10 mouse cellular contexts compared by ENCODE assay signal in genomic region chr2:155512479-155512878, GRCm38 (mm10). TPM values are rescaled to one million over a fixed set of nuclear protein-coding genes. Genes with fewer than 3 reads are reported as not detected.
DNase-seq lines count a peak whose midpoint lies in the region; ATAC-seq and TF ChIP-seq lines count a peak whose summit lies in the region.
"Had no signal": no experiment of that assay in that cellular context is flagged by ENCODE, and none has a peak within 500 bp of the region (broad histone marks: within the 10 kb centered on the region; RNA-seq: fewer than 3 reads in every experiment).

No protein-coding gene starts in this region.

- peaks cover 15% of the 10 kb centered on the region for H3K27me3 ChIP-seq in kidney, embryonic 16.5 days (ENCODE audit: insufficient read depth, low read length)
- no peaks in the 10 kb centered on the region for H3K27me3 ChIP-seq in ES-Bruce4 (ENCODE audit: control insufficient read depth, insufficient read depth, low read length, poor library complexity, severe bottlenecking)
- H3K27me3 ChIP-seq in neural tube, embryonic 11.5 days (ENCODE audit: control insufficient read depth, insufficient read depth, low read length), result no peaks in the 10 kb centered on the region

- intact Hi-C loops in gastrocnemius, postnatal 14 days (cut with DNase I; ENCODE audit: low total_unique reads), result no loop called here

- WGBS in kidney, embryonic 16.5 days, result 70% methylated on average over 4 of the region's 4 CpGs
- WGBS in neural tube, embryonic 11.5 days, result 54% methylated on average over 4 of the region's 4 CpGs

- H3K4me3 ChIP-seq in kidney, embryonic 16.5 days (ENCODE audit: low read length), result no peak overlapping the region
- no peak overlapping the region for H3K4me3 ChIP-seq in ES-Bruce4 (ENCODE audit: low read depth, low read length)
- no peak overlapping the region for H3K4me3 ChIP-seq in neural tube, embryonic 11.5 days (ENCODE audit: low read depth, low read length)
- H3K4me3 ChIP-seq: embryonic facial prominence, embryonic 13.5 days; midbrain, embryonic 12.5 days had no signal

- no peak overlapping the region for H3K9ac ChIP-seq in kidney, embryonic 16.5 days (replicated peaks; ENCODE audit: low read length)
- H3K9ac ChIP-seq in ES-Bruce4 (ENCODE audit: low read depth, poor library complexity, severe bottlenecking), result no peak overlapping the region
- no peak overlapping the region for H3K9ac ChIP-seq in neural tube, embryonic 11.5 days (ENCODE audit: low read length)
- H3K9ac ChIP-seq: embryonic facial prominence, embryonic 13.5 days; midbrain, embryonic 12.5 days had no signal

- H3K4me1 ChIP-seq in kidney, embryonic 16.5 days (ENCODE audit: insufficient read depth, low read length), result peaks cover 15% of the 10 kb centered on the region
- no peaks in the 10 kb centered on the region for H3K4me1 ChIP-seq in ES-Bruce4 (ENCODE audit: control insufficient read depth, insufficient read depth, low read length)
- H3K4me1 ChIP-seq in neural tube, embryonic 11.5 days (ENCODE audit: control insufficient read depth, insufficient read depth, low read length), result peaks cover 12% of the 10 kb centered on the region

- TF ChIP-seq CTCF in ES-Bruce4 (IDR thresholded peaks at IDR 0.05; ENCODE audit: low read depth, low read length), result peak; percentile 73

- peak; percentile 71 for DNase-seq in kidney, adult 18-20 months
- peak; percentile 85 to 88 for DNase-seq in cerebellum, adult 18-20 months
- DNase-seq in gastrocnemius, postnatal 14 days, result peak; percentile 32
- DNase-seq in kidney, postnatal 4 days, result peak; percentile 67 to 74
- peak; percentile 40 for DNase-seq in neural tube, embryonic 11.5 days (ENCODE audit: low spot score)
- no peak for DNase-seq in frontal cortex, postnatal 25 days (ENCODE audit: low spot score in 2 of 2)

- no peaks in the 10 kb centered on the region for H3K9me3 ChIP-seq in kidney, embryonic 16.5 days (ENCODE audit: low read length)
- no peaks in the 10 kb centered on the region for H3K9me3 ChIP-seq in ES-Bruce4 (replicated peaks; ENCODE audit: control insufficient read depth, insufficient read depth, low read length, poor library complexity, severe bottlenecking)
- H3K9me3 ChIP-seq in neural tube, embryonic 11.5 days (ENCODE audit: control insufficient read depth, low read length), result no peaks in the 10 kb centered on the region
- H3K9me3 ChIP-seq: embryonic facial prominence, embryonic 13.5 days; midbrain, embryonic 12.5 days had no signal

- no peak for ATAC-seq in kidney, embryonic 16.5 days (ENCODE audit: low FRiP score, low TSS enrichment)
- no peak for ATAC-seq in neural tube, embryonic 11.5 days (ENCODE audit: insufficient read depth, low FRiP score, low TSS enrichment)

- no peak for TF ChIP-seq POLR2A in ES-Bruce4 (IDR thresholded peaks at IDR 0.05; ENCODE audit: insufficient read depth, low read length)

- no peak overlapping the region for H3K4me2 ChIP-seq in kidney, embryonic 16.5 days (replicated peaks; ENCODE audit: low read depth, low read length)
- H3K4me2 ChIP-seq in neural tube, embryonic 11.5 days (ENCODE audit: low read depth), result no peak overlapping the region
- H3K4me2 ChIP-seq: embryonic facial prominence, embryonic 13.5 days had no signal

- H3K27ac ChIP-seq in kidney, embryonic 16.5 days (ENCODE audit: low read length), result no peak overlapping the region
- no peak overlapping the region for H3K27ac ChIP-seq in ES-Bruce4 (ENCODE audit: insufficient read depth, low read length)
- H3K27ac ChIP-seq in neural tube, embryonic 11.5 days (ENCODE audit: low read depth, low read length), result no peak overlapping the region
- H3K27ac ChIP-seq: embryonic facial prominence, embryonic 13.5 days; midbrain, embryonic 12.5 days had no signal

- no peak for TF ChIP-seq EP300 in ES-Bruce4 (IDR thresholded peaks at IDR 0.05; ENCODE audit: insufficient read depth, low read depth, low read length)

- no peaks in the 10 kb centered on the region for H3K36me3 ChIP-seq in kidney, embryonic 16.5 days (ENCODE audit: insufficient read depth, low read length)
- no peaks in the 10 kb centered on the region for H3K36me3 ChIP-seq in ES-Bruce4 (ENCODE audit: control insufficient read depth, insufficient read depth, low read length, poor library complexity, severe bottlenecking)
- no peaks in the 10 kb centered on the region for H3K36me3 ChIP-seq in neural tube, embryonic 11.5 days (ENCODE audit: control insufficient read depth, insufficient read depth, low read length)
- H3K36me3 ChIP-seq: embryonic facial prominence, embryonic 13.5 days; midbrain, embryonic 12.5 days had no signal

RNA-seq across cellular contexts. Expression of gene Acss2, which starts 5.3 kb away (rescaled TPM):
- polyA plus RNA-seq in kidney, embryonic 16.5 days (2015; fragmentation: Nextera tagmentation; extraction: Ambion mirVana), result 14.7 and 16.0 TPM in 2 replicates
- polyA plus RNA-seq in ES-Bruce4 (2011; ENCODE audit: insufficient read depth, insufficient read length, low read depth, missing spikeins), result 6.3 and 10.3 TPM in 2 replicates
- 10 to 100 TPM; 26.6 to 31.3 TPM for total RNA-seq in gastrocnemius, postnatal 14 days (2021)
- 22.0 and 28.8 TPM in 2 replicates for polyA plus RNA-seq in neural tube, embryonic 11.5 days (2014; fragmentation: Nextera tagmentation; extraction: Ambion mirVana)

RNA-seq across cellular contexts. Expression of gene Ggt7, which starts 5.6 kb away (rescaled TPM):
- 3.7 and 3.9 TPM in 2 replicates for polyA plus RNA-seq in kidney, embryonic 16.5 days (2015; fragmentation: Nextera tagmentation; extraction: Ambion mirVana)
- 1.1 and 1.4 TPM in 2 replicates for polyA plus RNA-seq in ES-Bruce4 (2011; ENCODE audit: insufficient read depth, insufficient read length, low read depth, missing spikeins)
- 1 to 10 TPM in 1 of 2 experiments, under 1 TPM in 1; 0.57 to 1.2 TPM for total RNA-seq in gastrocnemius, postnatal 14 days (2021)
- polyA plus RNA-seq in neural tube, embryonic 11.5 days (2014; fragmentation: Nextera tagmentation; extraction: Ambion mirVana), result 14.4 and 17.1 TPM in 2 replicates

RNA-seq across cellular contexts. Expression of gene Ncoa6, which starts 38.8 kb away (rescaled TPM):
- 14.2 and 16.1 TPM in 2 replicates for polyA plus RNA-seq in kidney, embryonic 16.5 days (2015; fragmentation: Nextera tagmentation; extraction: Ambion mirVana)
- 26.4 and 31.0 TPM in 2 replicates for polyA plus RNA-seq in ES-Bruce4 (2011; ENCODE audit: insufficient read depth, insufficient read length, low read depth, missing spikeins)
- 10 to 100 TPM; 17.8 to 18.0 TPM for total RNA-seq in gastrocnemius, postnatal 14 days (2021)
- polyA plus RNA-seq in neural tube, embryonic 11.5 days (2014; fragmentation: Nextera tagmentation; extraction: Ambion mirVana), result 33.7 and 34.7 TPM in 2 replicates

Comparison
In these comparisons a context has a peak if more than half of its experiments do, and no peak if none do; other contexts are left out.
1. DNase-seq: peak in kidney, adult 18-20 months (single experiment), cerebellum, adult 18-20 months (2 of 2), gastrocnemius, postnatal 14 days (single experiment), kidney, postnatal 4 days (2 of 2) and neural tube, embryonic 11.5 days (single experiment); none in frontal cortex, postnatal 25 days (0 of 2).